Mouse (Mus musculus): ENCODE measurements around the gene Stt3b.

DNA sequence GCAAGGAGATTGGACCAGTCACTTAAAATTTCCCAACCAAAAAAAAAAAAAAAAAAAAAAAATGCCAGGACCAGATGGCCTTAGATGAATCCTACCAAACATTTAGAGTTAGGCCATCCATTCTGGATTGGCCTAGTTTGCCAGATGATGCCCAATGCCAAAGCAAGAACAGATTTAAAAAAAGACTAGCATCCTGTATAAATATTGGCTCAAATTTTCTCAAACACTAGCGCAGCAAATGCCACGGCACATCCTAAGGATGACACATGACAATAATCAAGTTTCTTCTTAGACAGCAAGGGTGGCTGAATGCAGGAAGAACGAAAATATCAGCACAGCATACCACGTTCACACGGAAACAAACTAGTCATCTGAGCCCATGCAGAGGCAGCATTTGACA lies 76.5 kb downstream of the Stt3b start:
- no peak for TF ChIP-seq CTCF (IDR thresholded peaks at IDR 0.05; ENCODE audit: control insufficient read depth, insufficient read depth, insufficient replicate concordance, low read depth, low read length)
- TF ChIP-seq POLR2A (IDR thresholded peaks at IDR 0.05; ENCODE audit: control insufficient read depth, low read depth, low read length), result no peak
